In genomic region chr3:102471251-102471650, GRCm38 (mm10) we compare ENCODE assay signal across 16 mouse cellular contexts. TPM values are rescaled to one million over a fixed set of nuclear protein-coding genes. Genes with fewer than 3 reads are reported as not detected.
DNase-seq lines count a peak whose midpoint lies in the region; ATAC-seq and TF ChIP-seq lines count a peak whose summit lies in the region.
"Had no signal": no experiment of that assay in that cellular context is flagged by ENCODE, and none has a peak within 500 bp of the region (broad histone marks: within the 10 kb centered on the region; RNA-seq: fewer than 3 reads in every experiment).

No protein-coding gene starts in this region.

- intact Hi-C loops in left cerebral cortex, postnatal 36 days (cut with DNase I) = no loop called here

- WGBS in heart, postnatal 0 days = 72% methylated on average over 5 of the region's 5 CpGs
- 68% methylated on average over 5 of the region's 5 CpGs for WGBS in heart, embryonic 12.5 days
- WGBS in limb, embryonic 12.5 days = 74% methylated on average over 5 of the region's 5 CpGs

- H3K9ac ChIP-seq in heart, postnatal 0 days (replicated peaks; ENCODE audit: low read depth, low read length) = no peak overlapping the region
- H3K9ac ChIP-seq in heart, embryonic 12.5 days = no peak overlapping the region
- H3K9ac ChIP-seq in limb, embryonic 12.5 days (replicated peaks) = no peak overlapping the region
- H3K9ac ChIP-seq: neural tube, embryonic 12.5 days had no signal

- POLR2A ChIA-PET in Patski (lab: Charles Lee) = no interaction called here

- H3K4me2 ChIP-seq in heart, postnatal 0 days (ENCODE audit: low read depth, low read length) = peak overlapping the region; percentile 48
- H3K4me2 ChIP-seq in heart, embryonic 12.5 days = no peak overlapping the region
- peak overlapping the region; percentile 87 for H3K4me2 ChIP-seq in limb, embryonic 12.5 days

- H3K9me3 ChIP-seq in heart, postnatal 0 days (replicated peaks; ENCODE audit: control insufficient read depth, low read length) = no peaks in the 10 kb centered on the region
- no peaks in the 10 kb centered on the region for H3K9me3 ChIP-seq in heart, embryonic 12.5 days (replicated peaks)
- H3K9me3 ChIP-seq in limb, embryonic 12.5 days = no peaks in the 10 kb centered on the region
- H3K9me3 ChIP-seq: neural tube, embryonic 12.5 days had no signal

- no peak for ATAC-seq in heart, postnatal 0 days (ENCODE audit: insufficient read depth, low read depth)
- ATAC-seq in heart, embryonic 12.5 days (ENCODE audit: insufficient number of reproducible peaks, low FRiP score) = no peak
- peak; percentile 32 for ATAC-seq in Patski
- no peak for ATAC-seq in limb, embryonic 12.5 days (ENCODE audit: insufficient number of reproducible peaks, insufficient read depth, low FRiP score, low TSS enrichment, low read depth)
- ATAC-seq: midbrain, embryonic 16.5 days had no signal

- in situ Hi-C loops in Patski (cut with MboI; ENCODE audit: low pct_unique_long_range_greater_than_20kb) = loop anchor here (5.0 to 10.0 kb wide), 2 partner anchors 109 to 204 kb away; no protein-coding TSS in a partner anchor

- H3K27me3 ChIP-seq in heart, postnatal 0 days (ENCODE audit: control insufficient read depth, insufficient read depth, low read length) = peaks cover 51% of the 10 kb centered on the region
- peaks cover 63% of the 10 kb centered on the region for H3K27me3 ChIP-seq in heart, embryonic 12.5 days (replicated peaks)
- no peaks in the 10 kb centered on the region for H3K27me3 ChIP-seq in Patski
- peaks cover 48% of the 10 kb centered on the region for H3K27me3 ChIP-seq in limb, embryonic 12.5 days

- CTCF ChIA-PET in Patski (lab: Charles Lee) = interaction anchor here (1.7 kb wide), 1 partner anchor 10 kb away, joined by 6 read pairs; no protein-coding TSS in a partner anchor

- TF ChIP-seq EP300 in heart, postnatal 0 days (IDR thresholded peaks at IDR 0.05; ENCODE audit: low read depth) = no peak

- no peak for DNase-seq in heart, postnatal 0 days (ENCODE audit: low spot score)
- DNase-seq in 3134 (ENCODE audit: extremely low read depth, insufficient read length, low spot score) (peak; percentile 73), Patski (ENCODE audit: low read depth, low spot score) (peak; percentile 86)
- no peak for DNase-seq in thymus, postnatal 25 days
- DNase-seq in layer of hippocampus, adult 8-10 months (ENCODE audit: low spot score in 2 of 2) = no peak
- no peak for DNase-seq in left cerebral cortex, postnatal 36 days (ENCODE audit: low spot score in 2 of 2)
- DNase-seq: cerebellum, adult 18-20 months; gastrocnemius, postnatal 25 days; layer of hippocampus, adult 9-11 months; lung, adult 2 months had no signal

- no peaks in the 10 kb centered on the region for H3K36me3 ChIP-seq in heart, postnatal 0 days (replicated peaks; ENCODE audit: control insufficient read depth, insufficient read depth, low read length)
- no peaks in the 10 kb centered on the region for H3K36me3 ChIP-seq in heart, embryonic 12.5 days
- no peaks in the 10 kb centered on the region for H3K36me3 ChIP-seq in limb, embryonic 12.5 days
- H3K36me3 ChIP-seq: neural tube, embryonic 12.5 days had no signal

- H3K4me1 ChIP-seq in heart, postnatal 0 days (ENCODE audit: control insufficient read depth, insufficient read depth) = no peaks in the 10 kb centered on the region
- H3K4me1 ChIP-seq in heart, embryonic 12.5 days (replicated peaks) = 0 out of 2 replicates have a peak, but pooled peaks cover 7% of the 10 kb centered on the region
- H3K4me1 ChIP-seq in limb, embryonic 12.5 days (replicated peaks) = peaks cover 28% of the 10 kb centered on the region

- TF ChIP-seq CTCF in heart, postnatal 0 days (IDR thresholded peaks at IDR 0.05; ENCODE audit: low read depth) = no peak
- TF ChIP-seq CTCF in Patski (IDR thresholded peaks at IDR 0.05) = no peak

- H3K4me3 ChIP-seq in heart, postnatal 0 days (ENCODE audit: low read depth, low read length) = peak overlapping the region; percentile 40
- H3K4me3 ChIP-seq in heart, embryonic 12.5 days = no peak overlapping the region
- H3K4me3 ChIP-seq in limb, embryonic 12.5 days (replicated peaks) = peak overlapping the region; percentile 56
- H3K4me3 ChIP-seq: neural tube, embryonic 12.5 days had no signal

- H3K27ac ChIP-seq in heart, postnatal 0 days (ENCODE audit: low read depth) = no peak overlapping the region
- no peak overlapping the region for H3K27ac ChIP-seq in heart, embryonic 12.5 days (ENCODE audit: poor library complexity, severe bottlenecking)
- no peak overlapping the region for H3K27ac ChIP-seq in limb, embryonic 12.5 days
- H3K27ac ChIP-seq: neural tube, embryonic 12.5 days had no signal

RNA-seq across cellular contexts. Expression of gene Ngf, which starts 1.5 kb away (rescaled TPM):
- total RNA-seq in heart, postnatal 0 days (2014; rRNA removed; ENCODE audit: low replicate concordance) = 3.8 and 4.8 TPM in 2 replicates
- polyA plus RNA-seq in heart, postnatal 0 days (2015; fragmentation: Nextera tagmentation; extraction: Ambion mirVana) = 3.6 and 3.8 TPM in 2 replicates
- polyA plus RNA-seq in heart, embryonic 12.5 days (2016; fragmentation: Nextera tagmentation; extraction: Ambion mirVana) = 0.26 and 0.42 TPM in 2 replicates
- not detected for polyA plus RNA-seq in Patski (2021)
- polyA plus RNA-seq in limb, embryonic 12.5 days (2016; fragmentation: Nextera tagmentation; extraction: Ambion mirVana) = 6.3 and 7.2 TPM in 2 replicates
- total RNA-seq in layer of hippocampus, adult 8-10 months (2022) = 10 to 100 TPM in 1 of 4 experiments, 1 to 10 TPM in 3; 7.4 to 11.1 (median 8.8) TPM
- total RNA-seq in left cerebral cortex, postnatal 36 days (2021) = 1 to 10 TPM; 5.2 to 6.6 TPM
- total RNA-seq: hematopoietic stem cell, adult 5-6 weeks; megakaryocyte progenitor cell, adult 5-6 weeks had no signal

Comparison
In these comparisons a context has a peak if more than half of its experiments do, and no peak if none do; other contexts are left out.
1. DNase-seq: peak in 3134 (single experiment) and Patski (single experiment); none in heart, postnatal 0 days (single experiment), thymus, postnatal 25 days (single experiment), layer of hippocampus, adult 8-10 months (0 of 2) and left cerebral cortex, postnatal 36 days (0 of 2).